Mouse (Mus musculus) midbrain, embryonic 14.5 days (tissue): ENCODE data around the gene Ier3. TPM values are rescaled to one million over a fixed set of nuclear protein-coding genes. Genes with fewer than 3 reads are reported as not detected.

Source experiments
- ATAC-seq: fragments of 200-750 bp; cut with Nextera tagmentation; 2 replicates; pipeline ENCODE4 v1.8.0; 2017; ENCODE audit warnings: moderate number of reproducible peaks, moderate library complexity; ENCODE audit not compliant: low FRiP score, low TSS enrichment
- DNase-seq: peaks from one replicate; pipeline ENCODE4 v3.0.0-alpha.2; 2015
- H3K27ac ChIP-seq: fragments of 300-500 bp; sonication (generic); replicated peaks from 2 replicates; pipeline ENCODE4 v1.5.1; 2014; ENCODE audit warnings: mild to moderate bottlenecking, low read depth, low read length, moderate library complexity
- H3K27me3 ChIP-seq: fragments of 300-500 bp; sonication (generic); 2 replicates; pipeline ENCODE4 v1.6.1; 2014; ENCODE audit warnings: low read length, control low read depth, mixed read lengths; ENCODE audit not compliant: control insufficient read depth, insufficient read depth
- H3K36me3 ChIP-seq: fragments of 300-500 bp; sonication (generic); 2 replicates; pipeline ENCODE4 v1.6.1; 2014; ENCODE audit warnings: low read length, control low read depth; ENCODE audit not compliant: control insufficient read depth, insufficient read depth
- H3K4me1 ChIP-seq: fragments of 300-500 bp; sonication (generic); 2 replicates; pipeline ENCODE4 v1.6.1; 2014; ENCODE audit warnings: mild to moderate bottlenecking, antibody characterized with exemption, low read length, control low read depth; ENCODE audit not compliant: control insufficient read depth, insufficient read depth
- H3K4me2 ChIP-seq: fragments of 300-500 bp; sonication (generic); 2 replicates; pipeline ENCODE4 v1.6.1; 2014; ENCODE audit warnings: mild to moderate bottlenecking, low read length, moderate library complexity
- H3K4me3 ChIP-seq: fragments of 300-500 bp; sonication (generic); replicated peaks from 2 replicates; pipeline ENCODE4 v1.5.1; 2014; ENCODE audit warnings: low read depth, low read length
- H3K9ac ChIP-seq: fragments of 300-500 bp; sonication (generic); replicated peaks from 2 replicates; pipeline ENCODE4 v1.6.1; 2014; ENCODE audit warnings: mild to moderate bottlenecking, low read length, moderate library complexity
- H3K9me3 ChIP-seq: fragments of 300-500 bp; sonication (generic); 2 replicates; pipeline ENCODE4 v1.6.1; 2016; ENCODE audit warnings: low read length, control low read depth, mixed read lengths; ENCODE audit not compliant: control insufficient read depth
- WGBS: fragments of 180-500 bp; shearing (Covaris S2); extraction: QIAGEN DNeasy Blood & Tissue Kit; methylation state at CpG from one replicate; pipeline ENCODE4 v1.1.7; 2014; 5-methylcytosine and 5-hydroxymethylcytosine counted together
- polyA plus RNA-seq: library from polyadenylated mRNA; unstranded; fragments of >200 nt; fragmentation: Nextera tagmentation; extraction: Ambion mirVana; gene quantifications from 2 replicates; pipeline ENCODE4 v1.2.1, GENCODE M21; 2014

Gene Ier3
- polyA plus RNA-seq, 1 experiment from 2014 or later: 4.0 TPM

- no peaks in the 10 kb centered on the region for H3K27me3 ChIP-seq
- peaks cover 43% of the 10 kb centered on the region for H3K4me1 ChIP-seq
- peak within 1 kb of the TSS; percentile 79 for H3K4me3 ChIP-seq
- ATAC-seq: peak; percentile 72
- H3K27ac ChIP-seq: peak within 1 kb of the TSS; percentile 97
- no peaks in the 10 kb centered on the region for H3K9me3 ChIP-seq
- peak; percentile 88 for DNase-seq
- WGBS: under 1% methylated on average over 47 of the region's 48 CpGs
- peak within 1 kb of the TSS; percentile 93 for H3K9ac ChIP-seq
- no peaks in the 10 kb centered on the region for H3K36me3 ChIP-seq
- H3K4me2 ChIP-seq: peak within 1 kb of the TSS; percentile 91
Observed at GRCm38 (mm10) chr17:35865481-35866280, 44.2 kb downstream of the Ier3 start, which contains the start of gene Ppp1r18. Gene Ppp1r18, plus strand, starts transcription at chr17:35865593.

GRCm38 (mm10) chr17:35866281-35866831 lies 44.9 kb downstream of the Ier3 start:
- WGBS: under 1% methylated on average over 31 of the region's 38 CpGs
- peak overlapping the region; percentile 97 for H3K27ac ChIP-seq
- no peaks in the 10 kb centered on the region for H3K27me3 ChIP-seq
- H3K4me3 ChIP-seq: peak overlapping the region; percentile 79
- peak; percentile 29 for ATAC-seq
- no peaks in the 10 kb centered on the region for H3K9me3 ChIP-seq
- peak overlapping the region; percentile 91 for H3K4me2 ChIP-seq
- peaks cover 42% of the 10 kb centered on the region for H3K4me1 ChIP-seq
- peak overlapping the region; percentile 93 for H3K9ac ChIP-seq
- peaks cover 3% of the 10 kb centered on the region; the same call in 1 of the 2 replicates for H3K36me3 ChIP-seq
- DNase-seq: peak; percentile 79

- H3K36me3 ChIP-seq: peaks cover 4% of the 10 kb centered on the region; the same call in 1 of the 2 replicates
- H3K4me1 ChIP-seq: peaks cover 46% of the 10 kb centered on the region
- H3K9ac ChIP-seq: peak overlapping the region; percentile 93
- peak overlapping the region; percentile 91 for H3K4me2 ChIP-seq
- DNase-seq (peak; percentile 55), ATAC-seq (no peak)
- no peaks in the 10 kb centered on the region for H3K27me3 ChIP-seq
- no peaks in the 10 kb centered on the region for H3K9me3 ChIP-seq
- H3K4me3 ChIP-seq: peak overlapping the region; percentile 79
- 7% methylated on average over 26 of the region's 26 CpGs for WGBS
- H3K27ac ChIP-seq: peak overlapping the region; percentile 97
Observed at GRCm38 (mm10) chr17:35866911-35867890, 45.7 kb downstream of the Ier3 start.

GRCm38 (mm10) chr17:35868165-35868820 lies 46.8 kb downstream of the Ier3 start:
- H3K4me1 ChIP-seq: peaks cover 52% of the 10 kb centered on the region
- ATAC-seq: no peak
- peaks cover 7% of the 10 kb centered on the region; the same call in 1 of the 2 replicates for H3K36me3 ChIP-seq
- peak overlapping the region; percentile 79 for H3K4me3 ChIP-seq
- peak overlapping the region; percentile 93 for H3K9ac ChIP-seq
- peak overlapping the region; percentile 91 for H3K4me2 ChIP-seq
- no peaks in the 10 kb centered on the region for H3K27me3 ChIP-seq
- 32% methylated on average over 17 of the region's 17 CpGs for whole genome bisulfite sequencing
- DNase-seq: no peak
- no peaks in the 10 kb centered on the region for H3K9me3 ChIP-seq
- H3K27ac ChIP-seq: peak overlapping the region; percentile 97

- Histone ChIP-seq H3K27ac (0 out of 2 replicates have a peak overlapping the region, but pooled peaks have one; percentile 43), H3K27me3 (no peaks in the 10 kb centered on the region), H3K36me3 (peaks cover 13% of the 10 kb centered on the region), H3K9me3 (no peaks in the 10 kb centered on the region), H3K4me1 (peaks cover 52% of the 10 kb centered on the region), H3K4me2 (peak overlapping the region; percentile 91), H3K9ac (peak overlapping the region; percentile 93), H3K4me3 (peak overlapping the region; percentile 79)
- WGBS: 4% methylated on average over 7 of the region's 7 CpGs
- ATAC-seq: no peak
- no peak for DNase-seq
Observed at GRCm38 (mm10) chr17:35868961-35869345, 47.5 kb downstream of the Ier3 start.

DNA sequence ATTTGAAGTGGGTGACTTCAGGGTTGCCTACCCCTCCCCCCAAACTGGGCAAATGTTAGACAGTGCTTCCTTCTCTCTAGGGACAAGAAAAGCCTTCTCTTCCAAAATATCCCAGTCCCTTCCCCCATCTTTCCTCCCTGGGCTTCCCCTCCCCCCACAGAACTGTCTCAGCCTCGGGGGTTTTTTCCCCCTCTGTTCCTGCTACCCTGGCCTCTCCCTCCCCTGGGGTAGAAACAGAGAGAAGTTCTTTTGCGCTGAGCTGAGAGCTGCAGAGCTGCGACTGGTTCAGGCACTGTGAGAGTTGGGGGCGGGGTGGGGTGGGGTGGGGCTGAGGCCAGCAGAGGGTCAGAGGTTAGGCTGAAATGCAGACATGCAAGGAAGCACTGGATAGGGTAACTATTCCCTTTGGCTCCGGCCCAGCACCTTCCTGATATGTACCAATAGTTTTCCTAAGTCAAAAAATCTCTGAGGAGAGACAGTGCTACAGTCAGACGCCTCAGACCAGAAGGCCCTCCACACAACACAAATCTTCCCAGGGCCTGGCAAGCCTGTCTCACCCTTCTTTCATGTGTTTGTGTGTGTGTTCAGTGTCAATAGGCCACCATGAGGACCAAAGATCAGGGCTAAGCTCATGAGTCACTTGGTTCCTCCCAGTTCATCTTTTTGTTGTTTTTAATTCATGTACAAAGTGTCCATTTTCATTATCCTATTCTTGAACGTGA lies 48.0 kb downstream of the Ier3 start:
- Histone ChIP-seq H3K4me3 (peak overlapping the region; percentile 79), H3K36me3 (peaks cover 19% of the 10 kb centered on the region), H3K4me1 (peaks cover 51% of the 10 kb centered on the region), H3K27ac (0 out of 2 replicates have a peak overlapping the region, but pooled peaks have one; percentile 43), H3K9me3 (no peaks in the 10 kb centered on the region), H3K4me2 (peak overlapping the region; percentile 91), H3K9ac (peak overlapping the region; percentile 93), H3K27me3 (no peaks in the 10 kb centered on the region)
- ATAC-seq (no peak), DNase-seq (peak; percentile 37)
- 3% methylated on average over 7 of the region's 7 CpGs for WGBS

DNA sequence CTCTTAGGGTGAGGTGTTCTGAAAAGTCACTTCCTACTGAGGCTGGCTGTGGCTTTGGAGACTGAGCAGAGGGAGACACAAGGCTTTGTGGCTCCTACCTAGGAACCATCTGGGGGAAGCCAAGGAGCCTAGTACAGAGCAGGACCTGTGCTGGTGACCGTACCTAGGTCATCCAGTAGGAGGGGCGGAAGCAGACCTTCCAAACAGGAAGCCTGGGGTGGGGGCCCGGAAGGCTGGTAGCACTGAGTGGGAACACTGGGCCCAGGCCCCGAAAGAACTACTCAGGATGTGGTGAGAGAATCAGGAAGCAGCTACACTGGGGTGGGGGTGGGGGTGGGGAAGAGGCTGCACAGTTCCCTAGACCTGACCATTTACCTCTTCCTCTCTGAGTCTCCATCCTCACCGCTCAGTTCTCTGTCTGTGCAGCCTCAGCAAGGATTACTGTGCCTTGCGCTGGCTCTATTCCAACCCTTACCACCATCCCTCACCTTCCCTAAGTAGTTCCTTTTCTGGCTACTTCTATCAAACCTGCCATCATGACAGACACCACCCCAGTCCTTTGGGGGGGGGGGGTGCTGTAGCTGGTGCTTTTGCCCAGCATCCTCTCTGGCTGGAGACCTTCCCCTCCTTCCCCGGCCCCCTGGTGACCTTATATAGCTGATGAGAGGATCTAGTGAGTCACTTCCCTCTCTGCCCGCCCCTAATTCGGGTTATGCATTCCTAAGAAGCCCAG lies 48.8 kb downstream of the Ier3 start:
- ATAC-seq (no peak), DNase-seq (no peak)
- H3K4me2 ChIP-seq: peak overlapping the region; percentile 91
- H3K9ac ChIP-seq: peak overlapping the region; percentile 93
- H3K4me3 ChIP-seq: peak overlapping the region; percentile 79
- H3K9me3 ChIP-seq: no peaks in the 10 kb centered on the region
- WGBS: 75% methylated on average over 9 of the region's 9 CpGs
- H3K4me1 ChIP-seq: peaks cover 44% of the 10 kb centered on the region
- peak overlapping the region; percentile 43; the same call in 1 of the 2 replicates for H3K27ac ChIP-seq
- peaks cover 27% of the 10 kb centered on the region for H3K36me3 ChIP-seq
- H3K27me3 ChIP-seq: no peaks in the 10 kb centered on the region
